Comparison of ENCODE assay signal across 20 mouse cellular contexts in the genomic region with DNA sequence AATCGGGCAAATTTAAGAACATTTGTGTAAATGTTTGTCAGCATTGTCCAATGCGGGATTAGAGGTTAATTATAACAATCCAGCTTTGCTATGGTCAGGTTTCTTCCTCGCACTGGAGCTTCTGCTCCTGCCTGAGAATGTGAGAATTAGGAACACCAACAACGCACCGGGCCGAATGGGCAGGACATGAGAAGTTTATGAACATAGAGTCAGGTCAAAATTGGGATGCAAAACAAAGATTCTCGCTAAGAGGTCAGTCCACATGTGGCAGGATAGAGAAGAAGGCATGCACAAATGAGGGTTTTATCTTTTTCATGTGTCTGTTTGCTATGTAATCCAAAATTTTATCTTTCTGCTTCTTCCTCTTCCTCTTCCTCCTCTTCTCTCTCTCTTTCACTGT.
DNase-seq lines count a peak whose midpoint lies in the region; ATAC-seq lines count a peak whose summit lies in the region.
"Had no signal": no experiment of that assay in that cellular context is flagged by ENCODE, and none has a peak within 500 bp of the region (broad histone marks: within the 10 kb centered on the region; RNA-seq: fewer than 3 reads in every experiment).

No protein-coding gene starts in this region.

- H3K4me1 ChIP-seq in hindbrain, embryonic 10.5 days (replicated peaks), result peaks cover 53% of the 10 kb centered on the region
- peaks cover 26% of the 10 kb centered on the region for H3K4me1 ChIP-seq in hindbrain, embryonic 13.5 days (replicated peaks)
- H3K4me1 ChIP-seq in hindbrain, embryonic 15.5 days (replicated peaks), result peaks cover 24% of the 10 kb centered on the region
- peaks cover 23% of the 10 kb centered on the region for H3K4me1 ChIP-seq in midbrain, embryonic 15.5 days
- H3K4me1 ChIP-seq: liver, embryonic 12.5 days had no signal

- DNase-seq in embryo, embryonic 9.5 days (ENCODE audit: extremely low spot score), result peak; percentile 16
- no peak for DNase-seq in embryo, embryonic 10.5 days (ENCODE audit: low spot score)
- DNase-seq in hindbrain, embryonic 10.5 days (ENCODE audit: low spot score), result no peak
- DNase-seq in retina, embryonic 14.5 days (ENCODE audit: low spot score), result no peak
- DNase-seq: adrenal gland, adult 8-10 months; cerebellum, adult 9-10 months; gastrocnemius, postnatal 10 days; heart, adult 11 months; kidney, adult 2 months; kidney, postnatal 14 days; lung, adult 2 months; thymus, postnatal 4 days had no signal

- no peak overlapping the region for H3K4me2 ChIP-seq in hindbrain, embryonic 13.5 days
- H3K4me2 ChIP-seq in hindbrain, embryonic 15.5 days, result no peak overlapping the region
- no peak overlapping the region for H3K4me2 ChIP-seq in midbrain, embryonic 15.5 days
- H3K4me2 ChIP-seq: limb, embryonic 12.5 days; liver, embryonic 12.5 days had no signal

- no peak for ATAC-seq in hindbrain, embryonic 13.5 days (ENCODE audit: low FRiP score)
- no peak for ATAC-seq in hindbrain, embryonic 15.5 days (ENCODE audit: low FRiP score, low read depth)
- no peak for ATAC-seq in midbrain, embryonic 15.5 days (replicated peaks)
- no peak for ATAC-seq in megakaryocyte progenitor cell, adult 5-6 weeks (replicated peaks; ENCODE audit: poor library complexity)
- ATAC-seq: CD4-positive, CD25-positive, alpha-beta regulatory T cell, adult 4 months; liver, embryonic 12.5 days had no signal

- no peaks in the 10 kb centered on the region for H3K9me3 ChIP-seq in hindbrain, embryonic 10.5 days
- no peaks in the 10 kb centered on the region for H3K9me3 ChIP-seq in hindbrain, embryonic 13.5 days
- H3K9me3 ChIP-seq in hindbrain, embryonic 15.5 days, result no peaks in the 10 kb centered on the region
- H3K9me3 ChIP-seq in midbrain, embryonic 15.5 days, result no peaks in the 10 kb centered on the region
- H3K9me3 ChIP-seq: limb, embryonic 12.5 days; liver, embryonic 12.5 days had no signal

- WGBS in hindbrain, embryonic 10.5 days, result 47% methylated on average over 7 of the region's 7 CpGs
- WGBS in hindbrain, embryonic 13.5 days, result 27% methylated on average over 7 of the region's 7 CpGs
- WGBS in hindbrain, embryonic 15.5 days, result 24% methylated on average over 7 of the region's 7 CpGs
- WGBS in midbrain, embryonic 15.5 days, result 25% methylated on average over 7 of the region's 7 CpGs

- H3K36me3 ChIP-seq in hindbrain, embryonic 10.5 days, result no peaks in the 10 kb centered on the region
- H3K36me3 ChIP-seq in hindbrain, embryonic 13.5 days, result no peaks in the 10 kb centered on the region
- H3K36me3 ChIP-seq in hindbrain, embryonic 15.5 days, result no peaks in the 10 kb centered on the region
- no peaks in the 10 kb centered on the region for H3K36me3 ChIP-seq in midbrain, embryonic 15.5 days (replicated peaks)
- H3K36me3 ChIP-seq: limb, embryonic 12.5 days; liver, embryonic 12.5 days had no signal

- H3K4me3 ChIP-seq in hindbrain, embryonic 10.5 days, result no peak overlapping the region
- no peak overlapping the region for H3K4me3 ChIP-seq in hindbrain, embryonic 13.5 days
- H3K4me3 ChIP-seq in hindbrain, embryonic 15.5 days, result no peak overlapping the region
- no peak overlapping the region for H3K4me3 ChIP-seq in midbrain, embryonic 15.5 days
- H3K4me3 ChIP-seq: limb, embryonic 12.5 days; liver, embryonic 12.5 days had no signal

- peak overlapping the region; percentile 86 for H3K27ac ChIP-seq in hindbrain, embryonic 10.5 days
- no peak overlapping the region for H3K27ac ChIP-seq in hindbrain, embryonic 13.5 days
- H3K27ac ChIP-seq in hindbrain, embryonic 15.5 days (replicated peaks), result peak overlapping the region; percentile 63
- peak overlapping the region; percentile 78; the same call in 1 of the 2 replicates for H3K27ac ChIP-seq in midbrain, embryonic 15.5 days
- H3K27ac ChIP-seq: limb, embryonic 12.5 days; liver, embryonic 12.5 days had no signal

- no peaks in the 10 kb centered on the region for H3K27me3 ChIP-seq in hindbrain, embryonic 10.5 days (ENCODE audit: insufficient read depth, poor library complexity, severe bottlenecking)
- H3K27me3 ChIP-seq in hindbrain, embryonic 13.5 days, result no peaks in the 10 kb centered on the region
- no peaks in the 10 kb centered on the region for H3K27me3 ChIP-seq in hindbrain, embryonic 15.5 days
- no peaks in the 10 kb centered on the region for H3K27me3 ChIP-seq in midbrain, embryonic 15.5 days (replicated peaks)
- H3K27me3 ChIP-seq: limb, embryonic 12.5 days; liver, embryonic 12.5 days; Patski had no signal

- no peak overlapping the region for H3K9ac ChIP-seq in hindbrain, embryonic 13.5 days
- no peak overlapping the region for H3K9ac ChIP-seq in hindbrain, embryonic 15.5 days
- H3K9ac ChIP-seq in midbrain, embryonic 15.5 days, result no peak overlapping the region
- H3K9ac ChIP-seq: limb, embryonic 12.5 days; liver, embryonic 12.5 days had no signal
